Mouse (Mus musculus) naive thymus-derived CD4-positive, alpha-beta T cell, adult 5 months (primary cell): ENCODE results near the gene Pphln1. TPM values are rescaled to one million over a fixed set of nuclear protein-coding genes. Genes with fewer than 3 reads are reported as not detected.

Experiments used
- polyA plus RNA-seq: library from polyadenylated mRNA; unstranded; fragments of 100-300 nt; shearing (Covaris generic); gene quantifications from one replicate; pipeline ENCODE4 v1.2.1, GENCODE M21; 2017

Gene Pphln1
- 38.5 TPM for polyA plus RNA-seq

DNA sequence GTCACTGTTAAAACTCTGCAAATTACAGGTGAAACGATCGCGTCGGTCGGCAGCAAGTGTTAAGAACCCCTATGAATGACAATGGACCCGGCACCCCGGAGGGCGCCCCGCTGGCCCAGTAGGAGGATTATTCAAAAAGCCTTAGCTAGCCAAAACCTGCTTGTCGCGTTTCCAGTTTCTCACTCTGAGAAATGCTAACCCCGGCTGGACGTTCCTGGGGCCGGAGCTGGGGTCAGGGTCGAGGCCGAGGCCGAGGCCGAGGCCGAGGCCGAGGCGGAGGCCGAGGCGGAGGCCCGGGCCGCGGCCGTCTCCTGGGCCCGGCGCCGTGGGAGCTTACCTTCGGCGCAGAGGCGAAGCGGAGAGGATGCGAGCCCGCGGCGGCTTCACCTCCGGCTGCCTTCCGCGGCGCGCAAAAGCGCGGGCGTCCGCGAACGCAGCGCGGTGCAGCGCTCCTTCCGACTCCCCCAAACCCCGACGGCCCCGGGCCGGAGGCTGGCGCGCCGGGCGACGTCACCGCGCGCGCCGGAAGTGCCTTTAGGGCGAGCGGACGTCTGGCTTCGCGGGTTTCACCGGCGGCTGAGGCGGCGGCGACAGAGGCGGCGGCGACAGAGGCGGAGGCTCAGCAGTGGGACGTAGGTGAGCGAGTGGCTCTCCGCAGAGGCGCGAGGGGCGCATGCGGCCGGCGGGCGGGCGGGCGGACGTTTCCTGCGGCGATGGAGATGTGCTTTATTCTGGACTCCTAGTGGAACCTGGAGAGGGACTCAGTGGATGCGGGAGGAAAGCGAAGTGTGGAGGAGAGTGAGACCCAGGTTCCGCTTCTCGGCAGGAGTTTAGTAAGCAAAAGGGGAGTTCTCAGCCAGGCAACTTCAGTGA, at the start of gene Pphln1, which contains the start of gene Zcrb1:
Gene Pphln1, plus strand, starts transcription at position 525 of the 873 bp plus-strand sequence.
Gene Zcrb1, minus strand, starts transcription at position 509 of the 873 bp plus-strand sequence.

Other genes with a start within 250 kb of the Pphln1 start
- gene Gxylt1, start 123.2 kb upstream of the Pphln1 start, polyA plus RNA-seq, result 22.2 TPM
- 55.7 TPM for gene Yaf2, start 61.4 kb upstream of the Pphln1 start, polyA plus RNA-seq
- 76.6 TPM for gene Zcrb1, start within 50 bp of the Pphln1 start, polyA plus RNA-seq
- gene Prickle1, start 197.5 kb downstream of the Pphln1 start, polyA plus RNA-seq, result 8.1 TPM